In genomic region chr15:95574661-95575060, GRCm38 (mm10) we compare ENCODE assay signal across 8 mouse cellular contexts. TPM values are rescaled to one million over a fixed set of nuclear protein-coding genes. Genes with fewer than 3 reads are reported as not detected.
DNase-seq lines count a peak whose midpoint lies in the region; ATAC-seq and TF ChIP-seq lines count a peak whose summit lies in the region.

No protein-coding gene starts in this region.

- H3K9ac ChIP-seq in forebrain, embryonic 15.5 days (replicated peaks) = no peak overlapping the region
- H3K9ac ChIP-seq in lung, postnatal 0 days (replicated peaks; ENCODE audit: low read depth) = no peak overlapping the region

- no peaks in the 10 kb centered on the region for H3K27me3 ChIP-seq in forebrain, embryonic 15.5 days
- H3K27me3 ChIP-seq in lung, postnatal 0 days (replicated peaks; ENCODE audit: insufficient read depth, low read length) = no peaks in the 10 kb centered on the region

- no peak overlapping the region for H3K27ac ChIP-seq in forebrain, embryonic 15.5 days (replicated peaks)
- no peak overlapping the region for H3K27ac ChIP-seq in lung, postnatal 0 days (ENCODE audit: low read length)

- no peak overlapping the region for H3K4me3 ChIP-seq in forebrain, embryonic 15.5 days
- no peak overlapping the region for H3K4me3 ChIP-seq in lung, postnatal 0 days (ENCODE audit: low read depth, low read length)

- peak; percentile 64; the same call in 1 of the 2 replicates for ATAC-seq in cerebellum, adult (ENCODE audit: insufficient number of reproducible peaks, low FRiP score, low TSS enrichment)
- ATAC-seq in forebrain, embryonic 15.5 days (replicated peaks) = peak; percentile 69; the same call in 1 of the 2 replicates
- ATAC-seq in lung, postnatal 0 days = no peak

- peaks cover 5% of the 10 kb centered on the region for H3K4me1 ChIP-seq in forebrain, embryonic 15.5 days
- H3K4me1 ChIP-seq in lung, postnatal 0 days (ENCODE audit: insufficient read depth, low read depth, low read length) = no peaks in the 10 kb centered on the region

- H3K36me3 ChIP-seq in forebrain, embryonic 15.5 days = no peaks in the 10 kb centered on the region
- no peaks in the 10 kb centered on the region for H3K36me3 ChIP-seq in lung, postnatal 0 days (ENCODE audit: insufficient read depth, low read length)

- DNase-seq in urinary bladder, postnatal 25 days (ENCODE audit: low spot score) = peak; percentile 38
- DNase-seq in urinary bladder, adult 2 months (ENCODE audit: low spot score) = no peak
- peak; percentile 51 for DNase-seq in kidney, postnatal 14 days
- DNase-seq in lung, postnatal 0 days (ENCODE audit: low spot score) = peak; percentile 53
- DNase-seq in right cerebral cortex, postnatal 10 days (ENCODE audit: low spot score in 2 of 2) = peak; percentile 76 to 82
- no peak for DNase-seq in spleen, postnatal 36 days (ENCODE audit: low spot score in 2 of 2)

- H3K4me2 ChIP-seq in forebrain, embryonic 15.5 days (replicated peaks) = no peak overlapping the region
- H3K4me2 ChIP-seq in lung, postnatal 0 days (replicated peaks; ENCODE audit: low read depth, low read length) = no peak overlapping the region

- TF ChIP-seq EP300 in lung, postnatal 0 days (IDR thresholded peaks at IDR 0.05) = no peak

- H3K9me3 ChIP-seq in forebrain, embryonic 15.5 days = no peaks in the 10 kb centered on the region
- no peaks in the 10 kb centered on the region for H3K9me3 ChIP-seq in lung, postnatal 0 days (ENCODE audit: low read length)

- peak; percentile 78 for TF ChIP-seq CTCF in lung, postnatal 0 days (IDR thresholded peaks at IDR 0.05)

- 16% methylated on average over 5 of the region's 5 CpGs for WGBS in forebrain, embryonic 15.5 days
- 16% methylated on average over 5 of the region's 5 CpGs for WGBS in lung, postnatal 0 days

RNA-seq across cellular contexts. Expression of gene Nell2, which starts 46.3 kb away (rescaled TPM):
- polyA plus RNA-seq in urinary bladder, adult 2 months (2012; rRNA removed) = 2.3 and 2.4 TPM in 2 replicates
- 186 and 213 TPM in 2 replicates for polyA plus RNA-seq in forebrain, embryonic 15.5 days (2015; fragmentation: Nextera tagmentation; extraction: Ambion mirVana)
- 0.14 and 0.17 TPM in 2 replicates for polyA plus RNA-seq in lung, postnatal 0 days (2015; fragmentation: Nextera tagmentation; extraction: Ambion mirVana)

Comparison
In these comparisons a context has a peak if more than half of its experiments do, and no peak if none do; other contexts are left out.
1. DNase-seq: peak in urinary bladder, postnatal 25 days (single experiment), kidney, postnatal 14 days (single experiment), lung, postnatal 0 days (single experiment) and right cerebral cortex, postnatal 10 days (2 of 2); none in urinary bladder, adult 2 months (single experiment) and spleen, postnatal 36 days (0 of 2).
2. RNA of gene Nell2, which starts 46.3 kb away (polyA plus RNA-seq): 186 to 213 TPM in forebrain, embryonic 15.5 days; 2.3 to 2.4 TPM in urinary bladder, adult 2 months and 0.14 to 0.17 TPM in lung, postnatal 0 days; every median in the first group is over 10 times any median in the second.